In the genomic region with DNA sequence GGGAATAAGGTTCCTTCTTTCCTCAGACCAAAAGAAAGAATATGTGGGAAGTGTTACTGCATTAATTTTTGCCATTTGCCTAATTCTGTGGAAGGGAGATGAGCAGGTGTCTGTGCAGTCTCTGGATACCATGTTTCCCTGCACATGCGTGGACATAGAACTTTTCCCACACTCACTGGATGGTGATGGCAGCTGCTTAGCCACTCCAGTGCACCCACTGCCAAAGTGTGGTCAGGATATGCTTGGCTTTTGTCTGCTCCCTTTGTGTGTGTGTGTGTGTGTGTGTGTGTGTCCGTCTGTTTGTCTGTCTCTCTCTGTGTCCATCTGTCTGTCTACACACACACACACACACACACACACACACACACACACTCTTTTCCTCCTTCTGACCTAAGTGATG, we compare ENCODE assay signal across 9 mouse cellular contexts.
DNase-seq lines count a peak whose midpoint lies in the region; ATAC-seq and TF ChIP-seq lines count a peak whose summit lies in the region.
"Had no signal": no experiment of that assay in that cellular context is flagged by ENCODE, and none has a peak within 500 bp of the region (broad histone marks: within the 10 kb centered on the region; RNA-seq: fewer than 3 reads in every experiment).

No protein-coding gene starts in this region.

- TF ChIP-seq POLR2A in heart, adult 2 months (IDR thresholded peaks at IDR 0.05; ENCODE audit: insufficient read depth, low read depth, low read length), result no peak
- TF ChIP-seq POLR2A in liver, adult 2 months (IDR thresholded peaks at IDR 0.05; ENCODE audit: extremely low read depth, insufficient read depth, low read length), result no peak

- ATAC-seq in heart, embryonic 14.5 days (ENCODE audit: insufficient number of reproducible peaks, insufficient read depth, low FRiP score, low read depth), result no peak
- peak; percentile 13; the same call in 1 of the 2 replicates for ATAC-seq in intestine, postnatal 0 days
- no peak for ATAC-seq in liver, embryonic 12.5 days
- no peak for ATAC-seq in megakaryocyte progenitor cell, adult 5-6 weeks (replicated peaks; ENCODE audit: poor library complexity)

- H3K36me3 ChIP-seq in heart, embryonic 14.5 days (ENCODE audit: control insufficient read depth, insufficient read depth, low read length), result no peaks in the 10 kb centered on the region
- no peaks in the 10 kb centered on the region for H3K36me3 ChIP-seq in heart, adult 2 months (ENCODE audit: control insufficient read depth, insufficient read depth, low read length)
- no peaks in the 10 kb centered on the region for H3K36me3 ChIP-seq in liver, adult 2 months (ENCODE audit: control insufficient read depth, insufficient read depth, low read length)
- no peaks in the 10 kb centered on the region for H3K36me3 ChIP-seq in intestine, postnatal 0 days (ENCODE audit: control insufficient read depth, insufficient read depth)
- H3K36me3 ChIP-seq in liver, embryonic 12.5 days, result no peaks in the 10 kb centered on the region

- H3K27ac ChIP-seq in heart, embryonic 14.5 days (replicated peaks in 1 of 2; ENCODE audit: control insufficient read depth in 1 of 2, insufficient read depth in 1 of 2, low read depth in 2 of 2, low read length in 2 of 2), result peak overlapping the region; percentile 6 to 55; a peak in 3 of 4 replicates
- H3K27ac ChIP-seq in heart, adult 2 months, result no peak overlapping the region
- peak overlapping the region; percentile 60 for H3K27ac ChIP-seq in liver, adult 2 months (replicated peaks; ENCODE audit: insufficient read depth, low read depth, low read length)
- no peak overlapping the region for H3K27ac ChIP-seq in intestine, postnatal 0 days (ENCODE audit: low read depth, low read length)
- no peak overlapping the region for H3K27ac ChIP-seq in liver, embryonic 12.5 days
- H3K27ac ChIP-seq: left cerebral cortex, adult 2 months had no signal

- no peaks in the 10 kb centered on the region; the same call in 1 of the 2 replicates for H3K79me2 ChIP-seq in heart, adult 2 months (replicated peaks; ENCODE audit: control insufficient read depth, insufficient read depth, low read length)
- H3K79me2 ChIP-seq in liver, adult 2 months (ENCODE audit: control insufficient read depth, insufficient read depth, low read length), result peaks cover 42% of the 10 kb centered on the region; the same call in 1 of the 2 replicates

- H3K4me1 ChIP-seq in heart, embryonic 14.5 days (ENCODE audit: control insufficient read depth in 2 of 2, insufficient read depth in 2 of 2, low read length in 2 of 2), result peaks cover 24 to 46% of the 10 kb centered on the region in 2 experiments
- peaks cover 7% of the 10 kb centered on the region for H3K4me1 ChIP-seq in heart, adult 2 months (ENCODE audit: control insufficient read depth, insufficient read depth, low read length)
- peaks cover 43% of the 10 kb centered on the region for H3K4me1 ChIP-seq in liver, adult 2 months (ENCODE audit: control insufficient read depth, insufficient read depth, low read length)
- H3K4me1 ChIP-seq in intestine, postnatal 0 days (replicated peaks; ENCODE audit: control insufficient read depth, insufficient read depth, low read length), result no peaks in the 10 kb centered on the region
- peaks cover 21% of the 10 kb centered on the region; the same call in 1 of the 2 replicates for H3K4me1 ChIP-seq in liver, embryonic 12.5 days

- H3K27me3 ChIP-seq in heart, embryonic 14.5 days (ENCODE audit: control insufficient read depth, insufficient read depth, low read length), result no peaks in the 10 kb centered on the region
- no peaks in the 10 kb centered on the region for H3K27me3 ChIP-seq in heart, adult 2 months (ENCODE audit: control insufficient read depth, insufficient read depth, low read length)
- H3K27me3 ChIP-seq in liver, adult 2 months (ENCODE audit: control insufficient read depth, insufficient read depth, low read length), result no peaks in the 10 kb centered on the region
- H3K27me3 ChIP-seq in intestine, postnatal 0 days (replicated peaks; ENCODE audit: control insufficient read depth, insufficient read depth, low read length), result no peaks in the 10 kb centered on the region
- no peaks in the 10 kb centered on the region for H3K27me3 ChIP-seq in liver, embryonic 12.5 days (replicated peaks)

- TF ChIP-seq EP300 in heart, adult 2 months (IDR thresholded peaks at IDR 0.05; ENCODE audit: insufficient read depth, low read depth, low read length), result no peak

- intact Hi-C loops in heart, adult 2 months (cut with DNase I), result no loop called here

- no peaks in the 10 kb centered on the region for H3K9me3 ChIP-seq in heart, embryonic 14.5 days (ENCODE audit: control insufficient read depth, low read length)
- no peaks in the 10 kb centered on the region for H3K9me3 ChIP-seq in intestine, postnatal 0 days (ENCODE audit: control insufficient read depth)
- no peaks in the 10 kb centered on the region for H3K9me3 ChIP-seq in liver, embryonic 12.5 days (replicated peaks)

- no peak overlapping the region for H3K9ac ChIP-seq in heart, embryonic 14.5 days (ENCODE audit: low read length)
- no peak overlapping the region for H3K9ac ChIP-seq in heart, adult 2 months (ENCODE audit: low read depth, low read length)
- H3K9ac ChIP-seq in liver, adult 2 months (ENCODE audit: low read depth, low read length), result peak overlapping the region; percentile 7; the same call in 1 of the 2 replicates
- H3K9ac ChIP-seq in intestine, postnatal 0 days (ENCODE audit: low read depth, low read length), result no peak overlapping the region
- no peak overlapping the region for H3K9ac ChIP-seq in liver, embryonic 12.5 days

- no peak for TF ChIP-seq CTCF in heart, adult 2 months (IDR thresholded peaks at IDR 0.05)
- no peak for TF ChIP-seq CTCF in liver, adult 2 months (IDR thresholded peaks at IDR 0.05; ENCODE audit: low read depth, low read length)
- TF ChIP-seq CTCF in intestine, postnatal 0 days (IDR thresholded peaks at IDR 0.05; ENCODE audit: low read depth), result no peak

- H3K4me3 ChIP-seq in heart, embryonic 14.5 days (ENCODE audit: control insufficient read depth in 1 of 2, insufficient read depth in 1 of 2, low read depth in 1 of 2, low read length in 2 of 2), result no peak overlapping the region
- H3K4me3 ChIP-seq in heart, adult 2 months, result no peak overlapping the region
- H3K4me3 ChIP-seq in liver, adult 2 months (ENCODE audit: insufficient read depth, low read depth, low read length), result no peak overlapping the region
- H3K4me3 ChIP-seq in intestine, postnatal 0 days (ENCODE audit: low read depth, low read length), result no peak overlapping the region
- no peak overlapping the region for H3K4me3 ChIP-seq in liver, embryonic 12.5 days
- H3K4me3 ChIP-seq: left cerebral cortex, adult 2 months had no signal

- no peak for DNase-seq in heart, adult 2 months
- DNase-seq in liver, adult 2 months (ENCODE audit: extremely low read depth, low read depth, low spot score), result no peak
- DNase-seq in liver, result no peak
- DNase-seq: midbrain, embryonic 14.5 days had no signal

- WGBS in heart, embryonic 14.5 days, result 57% methylated on average over 2 of the region's 2 CpGs
- 39% methylated on average over 2 of the region's 2 CpGs for WGBS in heart, adult 2 months
- 20% methylated on average over 2 of the region's 2 CpGs for WGBS in liver, adult 2 months
- WGBS in intestine, postnatal 0 days, result 43% methylated on average over 2 of the region's 2 CpGs
- WGBS in liver, embryonic 12.5 days (ENCODE audit: insufficient replicate concordance), result 45% methylated on average over 2 of the region's 2 CpGs

- no peak overlapping the region for H3K4me2 ChIP-seq in heart, embryonic 14.5 days (ENCODE audit: low read length)
- H3K4me2 ChIP-seq in intestine, postnatal 0 days (replicated peaks; ENCODE audit: low read depth), result no peak overlapping the region
- H3K4me2 ChIP-seq in liver, embryonic 12.5 days, result peak overlapping the region; percentile 4; the same call in 1 of the 2 replicates

Comparison
In these comparisons a context has a peak if more than half of its experiments do, and no peak if none do; other contexts are left out.
1. H3K27ac ChIP-seq: peak in heart, embryonic 14.5 days (2 of 2) and liver, adult 2 months (single experiment); none in heart, adult 2 months (single experiment), intestine, postnatal 0 days (single experiment) and liver, embryonic 12.5 days (single experiment).